ENCODE assay signal across 21 mouse cellular contexts in genomic region chr15:12431188-12431587, GRCm38 (mm10).
DNase-seq lines count a peak whose midpoint lies in the region; ATAC-seq and TF ChIP-seq lines count a peak whose summit lies in the region.
"Had no signal": no experiment of that assay in that cellular context is flagged by ENCODE, and none has a peak within 500 bp of the region (broad histone marks: within the 10 kb centered on the region; RNA-seq: fewer than 3 reads in every experiment).

No protein-coding gene starts in this region.

- no peak for TF ChIP-seq EP300 in stomach, postnatal 0 days (optimal IDR thresholded peaks at IDR 0.05)
- TF ChIP-seq EP300 in lung, postnatal 0 days (IDR thresholded peaks at IDR 0.05): no peak

- no peak overlapping the region for H3K9ac ChIP-seq in stomach, embryonic 14.5 days (replicated peaks; ENCODE audit: low read depth, low read length)
- H3K9ac ChIP-seq in stomach, postnatal 0 days (ENCODE audit: low read length): no peak overlapping the region
- no peak overlapping the region for H3K9ac ChIP-seq in kidney, postnatal 0 days (ENCODE audit: low read depth, low read length)
- no peak overlapping the region for H3K9ac ChIP-seq in lung, postnatal 0 days (replicated peaks; ENCODE audit: low read depth)
- H3K9ac ChIP-seq: heart, embryonic 13.5 days; limb, embryonic 12.5 days; liver, embryonic 15.5 days; lung, embryonic 15.5 days had no signal

- peak; percentile 28 for DNase-seq in kidney, adult 11 months
- DNase-seq in kidney, postnatal 4 days: no peak
- DNase-seq in stomach, postnatal 0 days (ENCODE audit: low spot score): no peak
- no peak for DNase-seq in kidney, postnatal 0 days (ENCODE audit: low spot score)
- DNase-seq in thymus, postnatal 14 days: no peak
- DNase-seq in lung, postnatal 0 days (ENCODE audit: low spot score): no peak
- DNase-seq: cerebellum, adult 18-20 months; cerebellum, postnatal 25 days; right cerebral cortex, postnatal 25 days; spleen, adult 18-20 months; thymus, adult 2 months had no signal

- peak overlapping the region; percentile 33; the same call in 1 of the 2 replicates for H3K27ac ChIP-seq in stomach, embryonic 14.5 days (ENCODE audit: low read length)
- no peak overlapping the region for H3K27ac ChIP-seq in stomach, postnatal 0 days (replicated peaks)
- peak overlapping the region; percentile 42; the same call in 1 of the 2 replicates for H3K27ac ChIP-seq in kidney, postnatal 0 days
- no peak overlapping the region for H3K27ac ChIP-seq in lung, postnatal 0 days (ENCODE audit: low read length)
- H3K27ac ChIP-seq: heart, embryonic 13.5 days; limb, embryonic 12.5 days; liver, embryonic 15.5 days; lung, embryonic 15.5 days had no signal

- H3K4me1 ChIP-seq in stomach, embryonic 14.5 days (ENCODE audit: control insufficient read depth, insufficient read depth, low read length): peaks cover 17% of the 10 kb centered on the region
- no peaks in the 10 kb centered on the region for H3K4me1 ChIP-seq in stomach, postnatal 0 days (replicated peaks; ENCODE audit: control insufficient read depth, insufficient read depth)
- peaks cover 39% of the 10 kb centered on the region; the same call in 1 of the 2 replicates for H3K4me1 ChIP-seq in kidney, postnatal 0 days (replicated peaks; ENCODE audit: insufficient read depth, low read length)
- peaks cover 3% of the 10 kb centered on the region; the same call in 1 of the 2 replicates for H3K4me1 ChIP-seq in lung, postnatal 0 days (ENCODE audit: insufficient read depth, low read depth, low read length)

- 88% methylated on average over 3 of the region's 3 CpGs for WGBS in stomach, embryonic 14.5 days
- 74% methylated on average over 3 of the region's 3 CpGs for WGBS in stomach, postnatal 0 days
- WGBS in kidney, postnatal 0 days: 82% methylated on average over 3 of the region's 3 CpGs
- WGBS in lung, postnatal 0 days: 88% methylated on average over 3 of the region's 3 CpGs

- H3K36me3 ChIP-seq in stomach, embryonic 14.5 days (ENCODE audit: control insufficient read depth, insufficient read depth, low read length): no peaks in the 10 kb centered on the region
- no peaks in the 10 kb centered on the region for H3K36me3 ChIP-seq in stomach, postnatal 0 days (ENCODE audit: control insufficient read depth, insufficient read depth, low read length)
- H3K36me3 ChIP-seq in kidney, postnatal 0 days (ENCODE audit: insufficient read depth, low read length): no peaks in the 10 kb centered on the region
- no peaks in the 10 kb centered on the region for H3K36me3 ChIP-seq in lung, postnatal 0 days (ENCODE audit: insufficient read depth, low read length)
- H3K36me3 ChIP-seq: heart, embryonic 13.5 days; liver, embryonic 15.5 days; lung, embryonic 15.5 days had no signal

- H3K4me2 ChIP-seq in stomach, embryonic 14.5 days (replicated peaks; ENCODE audit: low read depth, low read length): no peak overlapping the region
- no peak overlapping the region for H3K4me2 ChIP-seq in stomach, postnatal 0 days (replicated peaks; ENCODE audit: low read depth)
- H3K4me2 ChIP-seq in kidney, postnatal 0 days (ENCODE audit: low read length): no peak overlapping the region
- H3K4me2 ChIP-seq in lung, postnatal 0 days (replicated peaks; ENCODE audit: low read depth, low read length): no peak overlapping the region
- H3K4me2 ChIP-seq: heart, embryonic 13.5 days; limb, embryonic 12.5 days; liver, embryonic 15.5 days; lung, embryonic 15.5 days; midbrain, embryonic 11.5 days had no signal

- no peak for ATAC-seq in stomach, embryonic 14.5 days (ENCODE audit: insufficient number of reproducible peaks, insufficient read depth, low FRiP score, low read depth)
- ATAC-seq in stomach, postnatal 0 days (ENCODE audit: low FRiP score, low TSS enrichment): no peak
- ATAC-seq in kidney, postnatal 0 days (replicated peaks; ENCODE audit: low FRiP score, low read depth): no peak
- ATAC-seq in lung, postnatal 0 days: no peak
- ATAC-seq: CD4-positive, CD25-positive, alpha-beta regulatory T cell, adult 4 months; forebrain, embryonic 14.5 days; hindbrain, embryonic 16.5 days; midbrain, embryonic 16.5 days had no signal

- no peaks in the 10 kb centered on the region for H3K9me3 ChIP-seq in stomach, embryonic 14.5 days (ENCODE audit: control insufficient read depth, low read depth, low read length)
- no peaks in the 10 kb centered on the region for H3K9me3 ChIP-seq in stomach, postnatal 0 days (ENCODE audit: control insufficient read depth, low read length)
- no peaks in the 10 kb centered on the region for H3K9me3 ChIP-seq in kidney, postnatal 0 days (replicated peaks; ENCODE audit: low read length)
- H3K9me3 ChIP-seq in lung, postnatal 0 days (ENCODE audit: low read length): no peaks in the 10 kb centered on the region
- H3K9me3 ChIP-seq: heart, embryonic 13.5 days; limb, embryonic 12.5 days; liver, embryonic 15.5 days; lung, embryonic 15.5 days had no signal

- H3K4me3 ChIP-seq in stomach, embryonic 14.5 days (ENCODE audit: low read depth, low read length): no peak overlapping the region
- H3K4me3 ChIP-seq in stomach, postnatal 0 days (ENCODE audit: low read depth, low read length): no peak overlapping the region
- H3K4me3 ChIP-seq in kidney, postnatal 0 days (replicated peaks; ENCODE audit: low read depth, low read length): no peak overlapping the region
- H3K4me3 ChIP-seq in lung, postnatal 0 days (ENCODE audit: low read depth, low read length): no peak overlapping the region
- H3K4me3 ChIP-seq: heart, embryonic 13.5 days; limb, embryonic 12.5 days; liver, embryonic 15.5 days; lung, embryonic 15.5 days had no signal

- no peaks in the 10 kb centered on the region for H3K27me3 ChIP-seq in stomach, embryonic 14.5 days (ENCODE audit: control insufficient read depth, insufficient read depth, low read length)
- H3K27me3 ChIP-seq in stomach, postnatal 0 days (ENCODE audit: control insufficient read depth, insufficient read depth, low read length): no peaks in the 10 kb centered on the region
- H3K27me3 ChIP-seq in kidney, postnatal 0 days (ENCODE audit: insufficient read depth, low read length): no peaks in the 10 kb centered on the region
- no peaks in the 10 kb centered on the region for H3K27me3 ChIP-seq in lung, postnatal 0 days (replicated peaks; ENCODE audit: insufficient read depth, low read length)
- H3K27me3 ChIP-seq: heart, embryonic 13.5 days; limb, embryonic 12.5 days; liver, embryonic 15.5 days; lung, embryonic 15.5 days had no signal

- no peak for TF ChIP-seq CTCF in stomach, postnatal 0 days (IDR thresholded peaks at IDR 0.05; ENCODE audit: low read depth)
- no peak for TF ChIP-seq CTCF in kidney, postnatal 0 days (IDR thresholded peaks at IDR 0.05; ENCODE audit: low read depth)
- TF ChIP-seq CTCF in lung, postnatal 0 days (IDR thresholded peaks at IDR 0.05): no peak

Comparison
In these comparisons a context has a peak if more than half of its experiments do, and no peak if none do; other contexts are left out.
1. H3K27ac ChIP-seq: peak in stomach, embryonic 14.5 days (single experiment) and kidney, postnatal 0 days (single experiment); none in stomach, postnatal 0 days (single experiment) and lung, postnatal 0 days (single experiment).